Mouse (Mus musculus): Measurements from ENCODE around the gene Ror2. TPM values are rescaled to one million over a fixed set of nuclear protein-coding genes. Genes with fewer than 3 reads are reported as not detected.

Gene Ror2
- polyA plus RNA-seq, 3 experiments from 2014 or later = not detected

DNA sequence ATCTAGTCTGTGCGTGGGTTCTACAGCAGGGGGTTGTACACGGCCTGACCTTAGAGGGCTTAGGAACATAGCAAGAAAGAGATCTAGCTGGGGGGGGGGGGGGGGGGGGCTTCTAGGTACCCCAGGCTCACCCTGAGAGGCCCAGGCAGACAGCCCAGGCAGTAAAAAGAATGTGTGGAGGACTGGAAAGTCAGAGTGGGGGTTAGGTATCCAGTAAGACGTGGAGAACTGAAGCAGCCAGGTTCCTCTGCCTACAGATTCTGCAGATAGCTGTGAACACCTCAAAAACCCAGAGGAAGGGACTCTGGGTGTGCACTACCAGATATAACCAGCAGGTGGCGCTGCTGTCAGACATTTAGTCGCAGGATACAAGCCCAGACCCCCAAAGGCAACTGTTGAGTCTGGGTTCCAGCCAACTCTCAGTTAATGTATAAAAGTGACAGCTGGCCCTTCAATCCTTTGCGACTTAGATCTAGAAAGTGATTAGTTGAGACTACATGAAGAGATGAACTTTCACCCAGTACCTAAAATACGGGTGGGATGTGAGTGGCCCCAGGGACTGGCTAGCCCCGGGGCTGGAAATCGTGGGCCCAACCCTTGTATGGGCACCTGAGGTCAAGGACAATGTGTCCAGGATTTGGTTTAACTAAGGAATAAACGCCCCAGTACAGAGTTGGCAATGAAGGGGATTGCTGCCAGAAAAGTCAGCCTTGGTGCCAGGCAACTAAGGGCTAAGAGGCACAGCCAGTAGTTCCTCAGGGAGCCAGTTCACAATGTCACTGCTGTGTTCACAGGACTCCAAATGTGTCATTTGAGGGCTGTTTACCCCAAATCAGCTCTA, 166.1 kb downstream of the Ror2 start:
- ATAC-seq = no peak

DNA sequence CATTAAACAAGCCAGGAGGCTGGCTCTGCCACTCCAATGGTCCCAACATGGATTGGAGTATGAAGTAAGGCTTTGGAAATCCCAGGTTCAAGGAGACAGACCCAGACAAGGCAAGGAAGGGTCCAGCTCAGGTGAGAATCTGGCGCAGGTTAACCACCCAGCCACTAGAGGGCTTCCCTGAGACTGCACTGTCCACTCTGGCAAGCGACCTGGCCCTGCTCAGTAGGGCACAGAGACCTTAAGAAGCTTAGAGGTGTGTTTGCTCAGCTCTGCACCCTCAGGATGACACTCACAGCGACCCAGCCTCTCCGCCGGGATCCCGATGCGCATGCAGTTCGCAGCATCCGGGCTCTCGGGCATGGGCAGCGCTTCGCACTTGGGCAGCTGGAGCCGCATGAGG, 167.5 kb downstream of the Ror2 start:
- ATAC-seq = no peak

DNA sequence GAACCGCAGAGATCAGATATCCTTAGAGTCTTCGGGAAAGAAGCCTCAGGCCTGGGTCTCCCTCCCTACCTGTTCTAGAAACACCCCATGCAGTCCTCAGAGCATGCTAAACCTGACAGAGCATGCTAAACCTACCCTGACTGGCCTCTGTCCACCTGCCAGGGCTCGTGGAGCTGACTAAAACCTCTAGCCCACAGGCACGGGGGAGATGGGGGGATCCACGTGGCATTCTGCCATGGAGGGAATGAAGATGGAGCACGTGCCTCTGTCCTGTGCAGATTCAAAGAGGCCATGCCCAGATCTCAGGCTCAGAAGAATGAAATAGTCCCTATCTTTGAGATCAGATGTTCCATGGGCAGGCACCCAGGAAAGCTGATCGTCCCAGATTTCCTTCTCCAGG, 168.0 kb downstream of the Ror2 start:
- no peak for ATAC-seq

DNA sequence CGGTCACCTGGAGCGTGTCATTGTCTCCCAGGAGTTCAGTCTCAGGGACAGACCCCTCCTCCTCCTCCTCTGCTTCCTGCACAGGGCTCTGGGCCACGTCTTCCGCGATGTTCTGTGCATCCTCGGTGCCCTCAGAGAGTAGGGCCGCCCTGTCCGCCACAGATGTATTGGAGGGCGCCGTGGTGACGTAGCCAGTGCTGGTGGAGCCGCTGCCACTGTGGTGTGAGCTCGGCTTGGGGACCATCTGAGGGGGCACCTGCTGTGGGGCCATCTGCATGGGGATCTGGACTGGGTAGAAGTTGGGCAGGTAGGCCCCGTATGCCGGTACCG, 175.7 kb downstream of the Ror2 start:
- ATAC-seq = no peak

DNA sequence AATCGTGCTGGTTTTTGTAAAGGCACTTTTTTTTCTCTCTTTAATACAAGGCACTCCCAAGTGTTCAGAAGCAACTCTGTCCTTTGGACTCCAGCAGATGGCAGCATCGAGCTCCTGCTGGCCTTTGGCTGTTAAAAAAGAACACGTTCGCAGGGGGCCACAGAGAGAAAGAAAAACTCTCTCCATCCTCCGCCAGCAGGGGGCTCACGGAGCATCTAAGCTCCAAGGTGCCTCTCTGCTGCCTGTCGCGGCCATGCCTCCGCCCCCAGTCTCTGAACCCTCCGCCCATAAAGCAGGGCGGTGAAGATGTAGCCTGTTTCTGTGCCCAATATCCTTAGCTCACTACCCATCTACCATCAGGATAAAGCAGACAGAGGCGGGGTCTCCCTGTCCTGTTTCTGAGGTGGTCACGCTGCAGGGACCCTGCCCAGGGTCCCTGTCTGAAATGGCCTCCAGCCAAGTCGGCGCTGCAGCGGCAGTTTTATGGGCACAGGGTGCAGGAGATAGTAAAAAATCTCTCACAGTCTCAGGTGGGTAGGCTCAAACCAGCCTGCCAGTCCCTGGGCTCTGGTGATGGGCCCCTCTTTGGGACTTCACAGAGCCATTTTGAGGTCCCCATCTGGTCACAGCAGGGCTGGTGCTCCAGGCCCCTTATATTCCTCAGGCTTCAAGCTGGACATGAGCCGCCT, 176.2 kb downstream of the Ror2 start:
- ATAC-seq = peak; percentile 73

DNA sequence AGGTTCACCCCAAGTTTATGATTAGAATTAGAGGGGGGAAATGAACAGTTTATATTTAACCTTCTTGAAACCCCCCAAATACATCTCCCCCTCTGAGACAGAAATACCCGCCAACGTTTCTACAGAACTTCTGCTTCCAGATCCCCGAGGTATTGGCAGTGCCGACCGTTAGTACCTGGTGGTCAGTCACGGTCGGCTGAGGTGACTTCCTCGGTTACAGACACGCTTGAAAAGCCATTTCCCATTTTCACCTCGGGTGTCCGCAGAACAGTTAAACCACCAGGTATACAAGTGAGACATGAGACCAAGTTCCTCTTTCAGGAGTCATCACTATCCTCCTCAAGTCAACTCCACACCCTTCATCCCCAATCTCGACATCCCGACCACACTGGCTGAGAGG, 179.2 kb downstream of the Ror2 start:
- ATAC-seq = no peak

DNA sequence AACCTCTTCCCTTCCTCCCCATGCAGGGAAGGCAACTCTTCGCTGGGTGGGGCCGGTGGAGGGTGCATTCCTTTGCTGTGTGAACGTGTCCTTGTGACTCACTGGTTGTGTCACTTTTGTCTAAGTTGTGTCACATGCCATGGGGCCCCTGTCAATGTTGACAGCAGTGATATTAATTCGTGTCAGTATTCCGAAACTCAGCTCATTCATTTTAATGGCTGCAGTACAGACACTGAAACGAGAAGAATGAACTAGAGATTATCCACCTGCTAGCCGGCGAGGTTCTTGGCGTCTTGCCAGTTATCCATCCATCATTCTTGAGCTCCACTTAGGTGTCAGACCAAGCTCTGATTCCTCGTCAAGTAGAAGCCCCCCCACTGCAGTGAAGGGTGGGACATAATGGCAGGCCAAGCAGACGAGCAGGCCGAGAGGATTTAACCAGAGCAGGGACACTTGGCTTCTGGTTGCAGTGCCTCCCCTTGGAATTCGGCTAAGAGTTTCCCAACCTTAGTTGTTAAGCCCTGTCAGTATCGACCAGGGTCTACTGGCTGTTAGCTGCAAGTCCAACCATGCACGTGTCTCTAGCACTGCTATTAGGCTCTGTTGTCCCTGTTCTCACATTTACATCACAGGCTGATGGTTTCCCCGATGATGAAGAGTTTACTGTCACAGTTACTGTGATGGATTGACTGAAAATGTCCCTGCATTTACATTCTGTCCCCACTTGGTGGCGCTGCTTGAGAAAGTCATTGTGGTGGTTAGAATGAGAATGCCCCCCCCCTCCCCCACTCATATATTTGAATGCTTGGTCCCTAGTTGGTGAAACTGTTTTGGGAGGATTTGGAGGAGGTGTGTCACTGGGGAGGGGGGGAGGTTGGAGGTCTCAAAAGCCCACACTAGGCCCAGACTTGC, 185.9 kb downstream of the Ror2 start:
- no peak for ATAC-seq

DNA sequence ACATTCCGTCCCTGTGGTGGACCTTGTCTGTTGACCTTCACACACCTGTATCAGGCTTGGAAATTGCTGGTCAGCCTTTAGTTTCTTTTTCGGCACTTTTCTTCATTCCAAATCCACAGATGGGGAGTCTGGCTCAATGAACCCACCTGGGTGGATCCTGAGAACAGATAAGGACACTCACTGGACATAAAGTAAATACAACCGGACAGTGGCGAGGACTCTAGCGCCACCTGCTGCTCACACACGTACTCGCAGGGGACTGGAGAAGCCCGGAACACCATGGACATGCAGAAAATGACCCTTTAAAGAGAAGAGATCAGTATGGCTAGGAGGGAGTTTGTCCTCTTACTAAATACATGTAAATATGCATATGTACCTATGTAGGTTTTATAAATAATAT, 189.3 kb downstream of the Ror2 start:
- ATAC-seq = no peak

DNA sequence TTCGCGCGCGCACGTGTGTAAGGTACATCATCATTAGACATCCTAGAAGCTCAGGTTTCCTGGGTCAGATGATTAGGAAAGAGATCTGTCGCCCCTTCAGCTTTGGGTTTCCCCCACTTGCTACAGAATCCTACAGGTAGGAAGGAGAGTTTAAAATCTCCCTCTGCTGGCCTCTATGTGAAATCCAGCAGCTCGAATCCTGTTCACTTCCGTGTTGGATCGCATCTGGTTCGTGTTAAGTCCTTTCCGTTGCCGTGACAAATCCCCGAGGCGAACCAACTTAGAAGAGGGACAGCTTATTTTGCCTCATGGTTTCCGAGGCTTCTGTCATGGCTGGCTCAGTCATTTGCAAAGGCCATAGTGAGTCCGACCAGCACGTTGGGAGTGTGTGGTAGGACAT, 190.7 kb downstream of the Ror2 start:
- no peak for ATAC-seq

DNA sequence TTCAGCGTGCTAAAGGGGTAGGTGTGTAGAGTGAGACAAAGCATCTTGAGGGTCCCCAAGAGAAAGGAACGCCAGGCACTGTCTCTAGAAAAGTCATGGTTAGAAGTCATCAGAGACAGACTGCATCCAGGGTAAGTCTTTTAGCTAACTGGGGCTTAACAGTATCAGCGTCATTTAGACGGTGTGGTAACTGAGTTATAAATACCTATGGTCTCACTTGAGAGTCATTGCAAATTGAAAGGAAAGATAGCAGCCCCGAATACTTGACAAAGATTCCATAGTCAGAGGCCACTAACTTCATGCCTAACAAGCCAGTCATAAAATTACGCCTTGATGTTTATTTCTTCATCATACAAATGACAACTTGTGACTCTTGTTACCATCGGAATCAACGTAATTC, 191.3 kb downstream of the Ror2 start:
- no peak for ATAC-seq

DNA sequence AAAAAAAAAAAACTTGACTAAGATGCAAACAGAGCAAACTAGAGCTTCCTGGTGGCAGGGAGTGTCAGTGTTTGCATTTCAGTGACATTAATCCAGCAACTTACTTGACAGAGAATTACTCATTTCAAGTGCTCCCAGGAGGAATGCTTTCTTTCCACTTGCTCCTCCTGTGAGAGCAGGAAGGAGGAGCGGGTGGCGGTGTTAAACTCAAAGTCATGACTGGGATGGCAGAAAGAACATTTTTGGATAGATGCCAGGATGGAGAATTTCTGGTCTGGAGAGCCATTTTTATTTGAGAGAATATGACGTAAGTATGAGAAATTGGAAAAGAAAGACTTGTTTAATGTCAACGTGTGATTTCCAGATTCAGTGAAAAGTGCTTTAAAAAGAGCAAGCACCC, 192.5 kb downstream of the Ror2 start:
- ATAC-seq = no peak

DNA sequence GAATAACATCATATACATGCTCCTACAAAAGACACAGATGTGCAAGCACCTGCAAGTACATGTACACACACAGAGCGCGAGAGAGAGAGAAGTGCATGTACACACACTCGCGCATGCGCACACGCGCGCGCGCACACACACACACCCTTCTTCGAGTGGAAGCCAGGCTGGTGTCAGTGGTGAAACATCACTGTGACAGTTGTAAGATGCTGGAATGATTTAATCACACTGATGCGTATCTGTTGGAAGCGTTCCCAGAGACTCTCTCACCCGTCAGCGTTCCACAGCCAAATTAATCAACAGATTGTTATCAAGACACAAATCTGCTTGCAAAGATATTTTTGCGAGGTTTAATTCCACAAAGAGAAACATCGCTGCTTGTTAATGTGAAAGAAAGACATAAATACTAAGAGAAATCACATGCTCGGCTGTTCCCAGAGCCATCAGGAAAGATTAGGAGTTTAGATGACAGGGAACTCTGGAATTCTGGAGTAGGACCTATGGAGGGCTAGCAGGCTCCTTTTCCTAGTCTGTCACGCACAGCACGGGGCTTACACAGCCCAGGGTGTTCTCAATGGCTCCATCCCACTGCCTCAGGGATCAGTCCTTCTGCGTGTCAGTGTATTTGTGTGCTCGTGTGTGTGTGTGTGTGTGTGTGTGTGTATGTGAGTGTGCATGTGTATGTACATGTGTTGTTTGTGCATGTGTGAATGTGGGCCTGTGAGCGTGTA, 199.2 kb downstream of the Ror2 start:
- no peak for ATAC-seq

DNA sequence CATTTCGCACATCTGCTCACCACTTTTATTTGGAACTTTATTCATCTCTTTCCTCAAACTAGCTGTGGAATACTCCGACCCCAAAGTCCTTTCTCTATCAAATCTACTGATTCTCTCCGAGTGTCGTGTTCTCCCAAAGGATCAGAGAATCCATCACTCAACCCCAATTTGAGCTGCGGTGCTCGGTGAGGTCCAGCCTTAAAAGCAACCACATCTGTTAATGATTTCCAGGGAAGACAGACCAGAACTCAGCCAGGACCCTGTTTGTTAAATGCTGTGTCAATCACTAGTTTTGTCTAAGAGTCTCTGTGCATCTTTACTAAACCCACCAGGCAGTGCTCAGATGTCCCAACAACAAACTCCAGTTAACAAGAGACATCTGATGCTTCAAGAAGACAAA, 204.1 kb downstream of the Ror2 start:
- no peak for ATAC-seq

DNA sequence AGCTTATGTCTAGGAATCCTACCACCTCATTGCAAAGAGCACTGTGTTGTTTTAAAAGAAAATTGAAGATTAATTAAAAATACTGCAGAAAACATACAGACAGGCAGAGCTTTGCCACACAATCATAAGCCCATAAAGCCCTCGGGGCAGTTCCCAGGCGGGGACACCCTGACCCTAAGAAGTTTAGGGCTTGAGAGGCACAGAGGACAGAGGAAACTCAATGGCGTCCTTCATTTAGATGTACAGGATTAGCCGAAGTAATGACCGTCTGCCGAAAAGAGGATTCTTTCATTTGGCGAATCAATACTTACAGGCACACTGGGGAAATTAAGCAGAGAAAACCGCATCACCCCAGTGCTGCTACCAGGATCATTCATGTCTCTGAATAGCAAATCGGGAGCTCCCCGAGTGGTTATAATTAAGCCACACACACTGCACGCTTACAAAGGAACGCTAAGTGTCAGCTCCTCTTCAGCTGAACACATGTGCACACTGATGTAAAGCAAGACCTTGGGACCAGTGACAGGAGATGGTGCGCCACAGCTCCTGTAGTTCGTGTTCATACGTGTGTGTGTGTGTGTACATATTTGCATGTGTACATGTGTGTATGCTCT, 208.1 kb downstream of the Ror2 start:
- ATAC-seq = no peak

DNA sequence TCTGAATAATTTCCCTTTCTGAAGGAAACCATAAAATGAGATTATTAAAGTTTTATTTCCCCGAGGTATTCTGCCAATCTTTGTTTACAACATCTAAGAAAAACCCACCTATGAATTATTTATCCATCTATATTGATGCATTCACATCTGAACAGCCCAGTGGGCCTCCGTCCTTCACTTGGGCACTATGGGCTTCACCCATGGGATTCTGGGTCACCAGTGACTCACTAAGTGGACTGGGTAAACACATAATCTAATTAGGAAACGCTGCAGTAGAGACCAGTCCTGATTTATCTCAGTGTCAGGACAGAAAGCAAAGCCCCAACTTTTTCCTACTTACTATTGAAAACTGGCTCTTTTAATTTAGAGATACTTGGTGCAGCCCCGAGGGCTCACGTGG, 210.9 kb downstream of the Ror2 start:
- no peak for ATAC-seq

DNA sequence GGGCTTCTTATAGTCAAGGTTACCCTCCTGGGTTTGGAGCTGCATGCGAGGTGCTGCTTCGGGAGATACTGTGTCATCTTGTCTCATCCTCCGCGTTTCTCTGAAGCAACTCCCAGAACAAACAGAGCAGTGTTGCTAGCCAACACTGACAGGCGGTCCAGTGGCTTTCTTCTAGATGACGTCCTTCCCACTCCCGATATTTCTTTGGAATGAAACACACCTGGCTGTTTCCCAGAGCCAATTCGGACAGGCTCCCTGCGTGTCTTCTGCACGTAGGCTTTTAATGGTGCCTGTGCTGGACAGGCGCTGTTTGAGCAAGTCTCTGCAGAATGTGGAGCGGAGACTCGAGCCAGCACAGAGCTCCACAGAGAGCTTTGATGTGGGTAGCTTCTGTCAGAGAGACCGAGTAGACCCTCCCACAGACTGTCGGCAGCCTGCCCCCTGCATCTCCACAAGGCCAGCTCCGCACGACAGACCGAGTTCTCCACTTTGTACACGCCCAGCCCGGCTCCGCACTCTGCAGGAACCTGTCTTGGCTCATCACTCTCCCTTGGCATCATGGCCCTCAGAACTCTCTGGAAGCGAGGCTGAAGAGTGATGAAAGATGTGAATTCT, 216.7 kb downstream of the Ror2 start:
- ATAC-seq = no peak

DNA sequence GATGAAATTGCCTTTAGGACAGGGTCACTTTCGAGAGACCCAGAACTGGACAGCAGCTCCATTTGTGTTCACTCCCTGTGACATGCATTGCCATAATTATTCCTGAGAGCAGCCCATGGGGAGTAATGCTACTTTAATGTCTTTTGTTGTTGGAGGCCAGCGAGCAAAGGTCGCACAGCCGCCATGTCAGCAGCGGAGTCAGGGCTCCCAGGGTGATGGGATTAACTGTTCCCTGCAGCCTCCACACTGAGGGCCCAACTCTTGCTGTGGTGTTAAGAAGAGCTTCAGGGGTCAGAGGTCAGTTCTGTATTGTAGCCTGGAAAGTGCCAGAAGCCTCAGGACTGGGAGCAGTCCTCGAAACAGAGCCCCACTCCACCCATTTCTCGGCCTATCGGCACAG, 217.5 kb downstream of the Ror2 start:
- ATAC-seq = no peak

DNA sequence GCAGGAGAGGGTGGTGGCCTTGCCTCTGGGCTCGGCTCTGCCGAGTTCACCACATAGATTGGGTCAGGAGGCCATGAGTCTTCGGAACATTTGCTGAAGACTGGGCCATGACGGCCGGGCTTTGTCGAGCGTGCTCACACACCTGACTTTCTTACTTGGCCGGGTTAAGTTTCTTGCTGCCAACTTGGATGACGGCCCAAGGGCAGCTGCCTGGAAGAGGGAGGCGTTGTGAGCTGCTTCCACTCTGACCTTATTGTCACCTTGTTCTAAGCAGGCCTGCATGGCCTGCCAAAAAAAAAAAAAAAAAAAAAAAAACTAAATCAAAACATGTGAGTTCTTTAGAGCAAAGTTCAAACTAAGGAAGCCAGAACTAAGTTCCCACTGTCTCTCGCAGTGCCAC, 218.0 kb downstream of the Ror2 start:
- ATAC-seq = no peak

DNA sequence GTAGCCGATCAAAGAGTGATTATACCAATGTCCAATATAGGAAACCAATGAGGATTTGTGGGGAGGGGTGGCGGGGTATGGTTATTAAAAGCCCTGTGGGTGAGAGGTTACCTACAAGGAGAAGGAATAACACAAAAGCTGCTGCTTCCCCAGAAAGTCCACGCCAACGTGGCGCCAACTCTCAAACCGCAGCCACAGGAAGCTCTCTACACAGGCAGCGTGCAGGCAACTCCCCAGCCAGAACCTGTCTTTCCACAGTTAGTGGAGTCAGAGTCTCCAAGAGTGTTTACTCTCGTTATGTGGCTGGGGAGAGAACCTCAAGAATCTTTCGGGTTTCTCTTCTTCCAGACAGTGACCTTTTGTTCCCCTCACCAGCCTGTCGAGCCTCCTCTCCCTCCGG, 220.8 kb downstream of the Ror2 start:
- ATAC-seq = no peak

DNA sequence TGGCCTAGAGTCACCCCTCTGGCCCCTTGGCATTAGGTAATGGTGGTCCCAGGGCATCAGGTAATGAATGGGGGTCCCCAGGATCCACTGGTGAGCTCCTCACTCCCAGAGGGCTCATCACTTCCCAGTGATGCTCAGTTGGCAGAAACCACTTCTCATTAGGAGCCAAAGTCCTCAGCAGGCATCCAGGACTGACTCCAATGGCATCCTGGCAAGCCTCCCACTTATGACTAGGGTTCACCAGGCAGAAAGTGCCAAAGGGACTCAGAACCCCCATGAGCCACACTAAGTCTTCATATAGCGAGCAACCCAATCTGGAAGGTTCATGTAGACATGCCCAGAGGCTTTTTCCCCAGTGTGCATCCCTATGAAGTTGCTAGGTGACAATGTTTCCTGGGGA, 221.2 kb downstream of the Ror2 start:
- no peak for ATAC-seq
